Mouse (Mus musculus) skeletal muscle tissue, adult 2 months (tissue): ENCODE data around the gene Als2.

Experiments
- DNase-seq: peaks from one replicate; pipeline ENCODE4 v3.0.0-alpha.2; 2012; ENCODE audit warnings: low read depth, low spot score

The Als2 gene

GRCm38 (mm10) chr1:59236856-59237441 is at the start of gene Als2:
Gene Als2, minus strand, starts transcription at chr1:59237231.
- DNase-seq = peak; percentile 97

- no peak for DNase-seq
Observed at GRCm38 (mm10) chr1:59286316-59286850, 49.4 kb upstream of the Als2 start.

- no peak for DNase-seq
Observed at GRCm38 (mm10) chr1:59285880-59286279, 48.8 kb upstream of the Als2 start.

- DNase-seq = no peak
Observed at GRCm38 (mm10) chr1:59272189-59272588, 35.2 kb upstream of the Als2 start.

- peak; percentile 31 for DNase-seq
Observed at GRCm38 (mm10) chr1:59269951-59270689, 33.1 kb upstream of the Als2 start.

- DNase-seq = no peak
Observed at GRCm38 (mm10) chr1:59269466-59269865, 32.4 kb upstream of the Als2 start.

GRCm38 (mm10) chr1:59268931-59269330 is 31.9 kb upstream of the Als2 start:
- no peak for DNase-seq

- no peak for DNase-seq
Observed at GRCm38 (mm10) chr1:59257736-59258135, 20.7 kb upstream of the Als2 start.

- DNase-seq = no peak
Observed at GRCm38 (mm10) chr1:59256751-59257231, 19.8 kb upstream of the Als2 start, which contains the start of gene Cdk15. Gene Cdk15, plus strand, starts transcription at chr1:59256906.

GRCm38 (mm10) chr1:59253301-59253909 is 16.4 kb upstream of the Als2 start:
- no peak for DNase-seq

- no peak for DNase-seq
Observed at GRCm38 (mm10) chr1:59252762-59253161, 15.7 kb upstream of the Als2 start.

- DNase-seq = peak; percentile 37
Observed at GRCm38 (mm10) chr1:59247602-59248001, 10.6 kb upstream of the Als2 start.

- no peak for DNase-seq
Observed at GRCm38 (mm10) chr1:59243770-59244169, 6.7 kb upstream of the Als2 start.

GRCm38 (mm10) chr1:59237614-59238211 is 682 bp upstream of the Als2 start:
- peak; percentile 36 for DNase-seq

GRCm38 (mm10) chr1:59229187-59229586 is 7.8 kb downstream of the Als2 start:
- DNase-seq = no peak

GRCm38 (mm10) chr1:59228552-59228951 is 8.5 kb downstream of the Als2 start:
- no peak for DNase-seq

GRCm38 (mm10) chr1:59222101-59222825 is 14.8 kb downstream of the Als2 start:
- DNase-seq = no peak

GRCm38 (mm10) chr1:59221591-59221990 is 15.4 kb downstream of the Als2 start:
- DNase-seq = no peak

- DNase-seq = no peak
Observed at GRCm38 (mm10) chr1:59220371-59220770, 16.7 kb downstream of the Als2 start.

- no peak for DNase-seq
Observed at GRCm38 (mm10) chr1:59215446-59215845, 21.6 kb downstream of the Als2 start.

GRCm38 (mm10) chr1:59212951-59213350 is 24.1 kb downstream of the Als2 start:
- no peak for DNase-seq
